19 mouse cellular contexts compared by ENCODE assay signal in genomic region chr11:11739054-11739453, GRCm38 (mm10). TPM values are rescaled to one million over a fixed set of nuclear protein-coding genes. Genes with fewer than 3 reads are reported as not detected.
DNase-seq lines count a peak whose midpoint lies in the region; ATAC-seq and TF ChIP-seq lines count a peak whose summit lies in the region.
"Had no signal": no experiment of that assay in that cellular context is flagged by ENCODE, and none has a peak within 500 bp of the region (broad histone marks: within the 10 kb centered on the region; RNA-seq: fewer than 3 reads in every experiment).

No protein-coding gene starts in this region.

- H3K27ac ChIP-seq in heart, embryonic 10.5 days = no peak overlapping the region
- 0 out of 2 replicates have a peak overlapping the region, but pooled peaks have one; percentile 20 for H3K27ac ChIP-seq in spleen, adult 2 months (ENCODE audit: insufficient read depth, low read length)
- H3K27ac ChIP-seq in liver, embryonic 15.5 days (replicated peaks) = peak overlapping the region; percentile 52
- H3K27ac ChIP-seq: embryonic facial prominence, embryonic 10.5 days; forebrain, embryonic 13.5 days; hindbrain, embryonic 13.5 days had no signal

- no peak overlapping the region for H3K9ac ChIP-seq in liver, embryonic 15.5 days
- H3K9ac ChIP-seq: forebrain, embryonic 13.5 days; forebrain, postnatal 0 days; hindbrain, embryonic 13.5 days had no signal

- TF ChIP-seq POLR2A in spleen, adult 2 months (IDR thresholded peaks at IDR 0.05; ENCODE audit: low read depth, low read length) = no peak

- no peaks in the 10 kb centered on the region for H3K27me3 ChIP-seq in heart, embryonic 10.5 days (ENCODE audit: insufficient read depth, poor library complexity, severe bottlenecking)
- H3K27me3 ChIP-seq in spleen, adult 2 months (ENCODE audit: control insufficient read depth, insufficient read depth, low read length) = no peaks in the 10 kb centered on the region
- no peaks in the 10 kb centered on the region for H3K27me3 ChIP-seq in liver, embryonic 15.5 days
- H3K27me3 ChIP-seq: forebrain, embryonic 13.5 days; hindbrain, embryonic 13.5 days had no signal

- 81% methylated on average over 3 of the region's 3 CpGs for WGBS in heart, embryonic 10.5 days
- WGBS in spleen, adult 2 months = 87% methylated on average over 3 of the region's 3 CpGs
- 88% methylated on average over 3 of the region's 3 CpGs for WGBS in liver, embryonic 15.5 days (ENCODE audit: insufficient replicate concordance)

- no peak overlapping the region for H3K4me3 ChIP-seq in heart, embryonic 10.5 days
- no peak overlapping the region for H3K4me3 ChIP-seq in spleen, adult 2 months (ENCODE audit: extremely low read depth, insufficient read depth, insufficient read length)
- H3K4me3 ChIP-seq in liver, embryonic 15.5 days (replicated peaks) = no peak overlapping the region
- H3K4me3 ChIP-seq: embryonic facial prominence, embryonic 10.5 days; forebrain, embryonic 13.5 days; hindbrain, embryonic 13.5 days had no signal

- no peak for ATAC-seq in liver, embryonic 15.5 days (ENCODE audit: insufficient read depth)
- ATAC-seq: forebrain, embryonic 13.5 days; forebrain, postnatal 0 days had no signal

- DNase-seq in heart, embryonic 10.5 days (ENCODE audit: low spot score) = peak; percentile 27
- DNase-seq in heart, postnatal 36 days = no peak
- no peak for DNase-seq in spleen, adult 2 months (ENCODE audit: low read depth in 1 of 2, low spot score in 2 of 2)
- no peak for DNase-seq in spleen, adult 18-20 months
- DNase-seq in thymus, postnatal 25 days = peak; percentile 45
- DNase-seq in testis, postnatal 10 days (ENCODE audit: low spot score) = no peak
- no peak for DNase-seq in left cerebral cortex, postnatal 14 days (ENCODE audit: low spot score in 2 of 2)
- DNase-seq: adrenal gland, adult 2 months; adrenal gland, postnatal 25 days; cerebellum, adult 2 months; cerebellum, postnatal 10 days; forebrain, postnatal 0 days; gastrocnemius, postnatal 25 days; heart, adult 11 months; heart, postnatal 10 days had no signal

- no peak overlapping the region for H3K4me2 ChIP-seq in liver, embryonic 15.5 days
- H3K4me2 ChIP-seq: forebrain, embryonic 13.5 days; hindbrain, embryonic 13.5 days had no signal

- intact Hi-C loops in heart, postnatal 36 days (cut with DNase I) = no loop called here
- intact Hi-C loops in left cerebral cortex, postnatal 14 days (cut with DNase I) = no loop called here

- TF ChIP-seq CTCF in spleen, adult 2 months (IDR thresholded peaks at IDR 0.05; ENCODE audit: extremely low read depth, insufficient read depth, insufficient read length, insufficient replicate concordance) = no peak

- H3K36me3 ChIP-seq in heart, embryonic 10.5 days = no peaks in the 10 kb centered on the region
- peaks cover 10% of the 10 kb centered on the region for H3K36me3 ChIP-seq in spleen, adult 2 months (ENCODE audit: control insufficient read depth, insufficient read depth, low read length)
- peaks cover 44% of the 10 kb centered on the region for H3K36me3 ChIP-seq in liver, embryonic 15.5 days (replicated peaks)
- H3K36me3 ChIP-seq: embryonic facial prominence, embryonic 10.5 days; hindbrain, embryonic 13.5 days had no signal

- no peaks in the 10 kb centered on the region for H3K9me3 ChIP-seq in heart, embryonic 10.5 days
- H3K9me3 ChIP-seq in liver, embryonic 15.5 days (replicated peaks) = no peaks in the 10 kb centered on the region
- H3K9me3 ChIP-seq: forebrain, embryonic 13.5 days; hindbrain, embryonic 13.5 days had no signal

- no peaks in the 10 kb centered on the region for H3K4me1 ChIP-seq in heart, embryonic 10.5 days
- H3K4me1 ChIP-seq in spleen, adult 2 months (ENCODE audit: control insufficient read depth, insufficient read depth, insufficient read length) = peaks cover 32% of the 10 kb centered on the region
- H3K4me1 ChIP-seq in liver, embryonic 15.5 days (replicated peaks) = peaks cover 74% of the 10 kb centered on the region
- H3K4me1 ChIP-seq: embryonic facial prominence, embryonic 10.5 days; forebrain, embryonic 13.5 days; hindbrain, embryonic 13.5 days had no signal

RNA-seq across cellular contexts. Expression of gene Ikzf1, which starts 54.3 kb away (rescaled TPM):
- 7.2 and 7.4 TPM in 2 replicates for polyA plus RNA-seq in heart, embryonic 10.5 days (2016; fragmentation: Nextera tagmentation; extraction: Ambion mirVana)
- 1 to 10 TPM; 1.5 to 2.1 TPM for total RNA-seq in heart, postnatal 36 days (2021)
- polyA plus RNA-seq in spleen, adult 2 months (2012; rRNA removed) = 258 and 419 TPM in 2 replicates
- 33.7 and 35.9 TPM in 2 replicates for polyA plus RNA-seq in liver, embryonic 15.5 days (2015; fragmentation: Nextera tagmentation; extraction: Ambion mirVana)
- total RNA-seq in left cerebral cortex, postnatal 14 days (2021) = 1 to 10 TPM; 3.4 to 4.0 TPM

Comparison
In these comparisons a context has a peak if more than half of its experiments do, and no peak if none do; other contexts are left out.
1. DNase-seq: peak in heart, embryonic 10.5 days (single experiment) and thymus, postnatal 25 days (single experiment); none in heart, postnatal 36 days (0 of 2), spleen, adult 2 months (0 of 2), spleen, adult 18-20 months (0 of 2), testis, postnatal 10 days (single experiment) and left cerebral cortex, postnatal 14 days (0 of 2).